Mouse (Mus musculus): ENCODE data around the gene Nme8. TPM values are rescaled to one million over a fixed set of nuclear protein-coding genes. Genes with fewer than 3 reads are reported as not detected.

Nme8 gene
- total and polyA plus RNA-seq, 3 experiments, result not detected

GRCm38 (mm10) chr13:19626473-19626872, 71.1 kb downstream of the Nme8 start:
- H3K36me3 ChIP-seq (replicated peaks in 1 of 2; ENCODE audit: control insufficient read depth in 1 of 2, insufficient read depth in 1 of 2, low read length in 1 of 2), result no peaks in the 10 kb centered on the region
- dilution Hi-C loops (cut with MboI; ENCODE audit: extremely low pct_ligation_motif_present, extremely low pct_unique_long_range_greater_than_20kb, low sequenced_read_pairs), result no loop called here
- no peaks in the 10 kb centered on the region for H3K79me2 ChIP-seq (replicated peaks; ENCODE audit: control insufficient read depth, extremely low read depth, insufficient read depth, poor library complexity, severe bottlenecking)
- H3K27ac ChIP-seq (ENCODE audit: insufficient read depth, low read depth), result no peak overlapping the region
- H3K9ac ChIP-seq (ENCODE audit: insufficient read depth, low read depth), result no peak overlapping the region
- H3K4me2 ChIP-seq (ENCODE audit: insufficient read depth, low read depth, poor library complexity, severe bottlenecking), result no peak overlapping the region
- H3K27me3 ChIP-seq (replicated peaks), result no peaks in the 10 kb centered on the region
- no peak overlapping the region for H3K4me3 ChIP-seq (replicated peaks in 1 of 3; ENCODE audit: low read depth in 2 of 3, low read length in 2 of 3, poor library complexity in 1 of 3)
- in situ Hi-C loops (cut with MboI; ENCODE audit: low pct_ligation_motif_present, low pct_unique_long_range_greater_than_20kb, low sequenced_read_pairs), result loop anchor here (25.0 kb wide), 1 partner anchor 464 kb away; no protein-coding TSS in a partner anchor
- TF ChIP-seq ETS1 (conservative IDR thresholded peaks at IDR 0.05; ENCODE audit: low read depth, low read length) (no peak), IRF4 (IDR thresholded peaks at IDR 0.05; ENCODE audit: low read depth, low read length) (no peak), UBTF (IDR thresholded peaks at IDR 0.05; ENCODE audit: low read depth, low read length) (no peak), TCF12 (IDR thresholded peaks at IDR 0.05; ENCODE audit: low read depth, low read length) (no peak), E2F4 (IDR thresholded peaks at IDR 0.05; ENCODE audit: insufficient replicate concordance, low read depth, low read length) (no peak), MAX (IDR thresholded peaks at IDR 0.05; ENCODE audit: low read length) (no peak), POLR2A (IDR thresholded peaks at IDR 0.05; ENCODE audit: low read depth, low read length) (no peak)
- peak; percentile 3 for DNase-seq (ENCODE audit: extremely low read depth)
- H3K9me3 ChIP-seq (replicated peaks; ENCODE audit: low read length), result no peaks in the 10 kb centered on the region
- no peaks in the 10 kb centered on the region; a peak in 1 of 4 replicates for H3K4me1 ChIP-seq (ENCODE audit: control insufficient read depth in 1 of 2, insufficient read depth in 2 of 2)

DNA sequence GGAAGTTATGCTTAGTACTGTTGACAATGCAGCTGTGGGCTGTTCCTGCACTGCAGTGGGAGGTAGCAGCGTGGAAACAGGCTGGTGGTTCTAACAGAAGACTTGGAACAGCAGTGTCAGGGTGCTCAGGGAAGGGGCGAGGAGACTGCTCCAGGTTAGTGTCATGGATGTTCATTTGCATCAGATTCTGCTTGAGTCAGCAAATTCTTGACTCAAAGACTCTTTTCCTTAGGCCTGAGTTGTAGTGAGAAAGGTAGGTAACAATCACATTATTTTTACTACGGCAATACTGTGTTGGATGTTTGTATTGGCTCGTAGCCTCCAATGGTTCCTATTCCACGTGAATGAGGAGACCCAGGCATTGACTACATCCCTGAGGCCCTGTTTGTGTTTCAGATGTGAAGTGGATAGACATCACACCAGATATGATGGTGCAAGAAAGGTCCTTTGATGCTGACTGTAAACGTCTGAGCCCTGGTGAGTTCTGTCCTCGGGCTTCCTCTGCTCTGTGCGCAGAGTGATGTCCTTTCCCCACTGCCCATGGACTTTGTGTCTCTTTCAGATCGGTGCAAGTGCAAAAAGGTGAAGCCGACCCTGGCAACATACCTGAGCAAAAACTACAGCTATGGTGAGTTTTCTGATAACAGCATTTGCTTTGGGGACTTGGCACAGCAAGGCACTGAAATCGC, 72.8 kb downstream of the Nme8 start:
- TF ChIP-seq ZKSCAN1 (IDR thresholded peaks at IDR 0.05; ENCODE audit: borderline replicate concordance, low read depth, low read length) (no peak), MAFK (IDR thresholded peaks at IDR 0.05; ENCODE audit: insufficient replicate concordance, low read length) (0 out of 2 replicates have a peak, but pooled peaks have one; percentile 67), JUND (conservative IDR thresholded peaks at IDR 0.05; ENCODE audit: low read depth, low read length) (no peak), MAZ (IDR thresholded peaks at IDR 0.05; ENCODE audit: low read depth, low read length) (no peak)
- Histone ChIP-seq H3K27me3 (replicated peaks) (no peaks in the 10 kb centered on the region), H3K79me2 (replicated peaks; ENCODE audit: control insufficient read depth, extremely low read depth, insufficient read depth, poor library complexity, severe bottlenecking) (no peaks in the 10 kb centered on the region), H3K4me2 (ENCODE audit: insufficient read depth, low read depth, poor library complexity, severe bottlenecking) (no peak overlapping the region), H3K36me3 (replicated peaks in 1 of 2; ENCODE audit: control insufficient read depth in 1 of 2, insufficient read depth in 1 of 2, low read length in 1 of 2) (no peaks in the 10 kb centered on the region), H3K9ac (ENCODE audit: insufficient read depth, low read depth) (no peak overlapping the region), H3K4me1 (ENCODE audit: control insufficient read depth in 1 of 2, insufficient read depth in 2 of 2) (no peaks in the 10 kb centered on the region; a peak in 1 of 4 replicates), H3K9me3 (replicated peaks; ENCODE audit: low read length) (no peaks in the 10 kb centered on the region), H3K27ac (ENCODE audit: insufficient read depth, low read depth) (no peak overlapping the region), H3K4me3 (replicated peaks in 1 of 3; ENCODE audit: low read depth in 2 of 3, low read length in 2 of 3, poor library complexity in 1 of 3) (no peak overlapping the region)
- DNase-seq (ENCODE audit: extremely low read depth), result no peak
- in situ Hi-C loops (cut with MboI; ENCODE audit: low pct_ligation_motif_present, low pct_unique_long_range_greater_than_20kb, low sequenced_read_pairs), result loop anchor here (25.0 kb wide), 1 partner anchor 462 kb away; no protein-coding TSS in a partner anchor
- dilution Hi-C loops (cut with MboI; ENCODE audit: extremely low pct_ligation_motif_present, extremely low pct_unique_long_range_greater_than_20kb, low sequenced_read_pairs), result no loop called here

- Histone ChIP-seq H3K4me1 (ENCODE audit: control insufficient read depth in 1 of 2, insufficient read depth in 2 of 2) (no peaks in the 10 kb centered on the region; a peak in 1 of 4 replicates), H3K36me3 (replicated peaks in 1 of 2; ENCODE audit: control insufficient read depth in 1 of 2, insufficient read depth in 1 of 2, low read length in 1 of 2) (no peaks in the 10 kb centered on the region), H3K27me3 (replicated peaks) (no peaks in the 10 kb centered on the region), H3K27ac (ENCODE audit: insufficient read depth, low read depth) (no peak overlapping the region), H3K9ac (ENCODE audit: insufficient read depth, low read depth) (no peak overlapping the region), H3K9me3 (replicated peaks; ENCODE audit: low read length) (no peaks in the 10 kb centered on the region), H3K4me3 (replicated peaks in 1 of 3; ENCODE audit: low read depth in 2 of 3, low read length in 2 of 3, poor library complexity in 1 of 3) (no peak overlapping the region), H3K4me2 (ENCODE audit: insufficient read depth, low read depth, poor library complexity, severe bottlenecking) (no peak overlapping the region), H3K79me2 (replicated peaks; ENCODE audit: control insufficient read depth, extremely low read depth, insufficient read depth, poor library complexity, severe bottlenecking) (no peaks in the 10 kb centered on the region)
- dilution Hi-C loops (cut with MboI; ENCODE audit: extremely low pct_ligation_motif_present, extremely low pct_unique_long_range_greater_than_20kb, low sequenced_read_pairs) (no loop called here), in situ Hi-C loops (cut with MboI; ENCODE audit: low pct_ligation_motif_present, low pct_unique_long_range_greater_than_20kb, low sequenced_read_pairs) (no loop called here)
- no peak for DNase-seq (ENCODE audit: extremely low read depth)
- no peak for TF ChIP-seq EP300 (IDR thresholded peaks at IDR 0.05; ENCODE audit: low read length)
- TF ChIP-seq ZKSCAN1 (IDR thresholded peaks at IDR 0.05; ENCODE audit: borderline replicate concordance, low read depth, low read length), result no peak
- TF ChIP-seq NRF1 (IDR thresholded peaks at IDR 0.05; ENCODE audit: low read depth, low read length), result no peak
- no peak for TF ChIP-seq ELF1 (IDR thresholded peaks at IDR 0.05; ENCODE audit: low read depth, low read length)
- TF ChIP-seq MAZ (IDR thresholded peaks at IDR 0.05; ENCODE audit: low read depth, low read length), result no peak
- no peak for TF ChIP-seq ZNF384 (IDR thresholded peaks at IDR 0.05; ENCODE audit: low read depth, low read length)
- TF ChIP-seq BHLHE40 (IDR thresholded peaks at IDR 0.05; ENCODE audit: low read depth, low read length), result no peak
- TF ChIP-seq USF2 (conservative IDR thresholded peaks at IDR 0.05; ENCODE audit: low read depth, low read length), result no peak
- no peak for TF ChIP-seq JUN (IDR thresholded peaks at IDR 0.05; ENCODE audit: insufficient read depth, low read depth, low read length)
- no peak for TF ChIP-seq GABPA (IDR thresholded peaks at IDR 0.05; ENCODE audit: insufficient replicate concordance, low read depth, low read length)
- TF ChIP-seq TBP (conservative IDR thresholded peaks at IDR 0.05; ENCODE audit: low read depth, low read length), result no peak
- no peak for TF ChIP-seq E2F4 (IDR thresholded peaks at IDR 0.05; ENCODE audit: insufficient replicate concordance, low read depth, low read length)
- TF ChIP-seq CHD2 (IDR thresholded peaks at IDR 0.05; ENCODE audit: low read length), result no peak
- no peak for TF ChIP-seq UBTF (IDR thresholded peaks at IDR 0.05; ENCODE audit: low read depth, low read length)
- no peak for TF ChIP-seq USF1 (IDR thresholded peaks at IDR 0.05; ENCODE audit: low read depth, low read length)
These were observed 74.2 kb downstream of the Nme8 start for GRCm38 (mm10) chr13:19623228-19623905.
